Mouse (Mus musculus): Measurements from ENCODE around the gene Plcl2. TPM values are rescaled to one million over a fixed set of nuclear protein-coding genes. Genes with fewer than 3 reads are reported as not detected.
A peak's percentile ranks its signal among the peaks of the same experiment; 100 is the strongest.

Gene Plcl2
- total and polyA plus RNA-seq, 3 experiments: 23.6 to 83.7 TPM; not detected in 1

GRCm38 (mm10) chr17:50558239-50558625 lies 49.0 kb downstream of the Plcl2 start:
- no peaks in the 10 kb centered on the region for H3K27me3 ChIP-seq (ENCODE audit: control insufficient read depth in 1 of 2, insufficient read depth in 2 of 2, low read length in 2 of 2)
- peaks cover 36% of the 10 kb centered on the region for H3K79me2 ChIP-seq (ENCODE audit: control insufficient read depth, insufficient read depth, low read length, poor library complexity)
- no peak overlapping the region for H3K9ac ChIP-seq (ENCODE audit: control insufficient read depth, low read depth, low read length, poor library complexity, severe bottlenecking)
- TF ChIP-seq ETS1 (IDR thresholded peaks at IDR 0.05; ENCODE audit: low read depth, low read length): no peak
- TF ChIP-seq E2F4 (IDR thresholded peaks at IDR 0.05; ENCODE audit: borderline replicate concordance, low read depth, low read length): no peak
- TF ChIP-seq JUND (IDR thresholded peaks at IDR 0.05; ENCODE audit: low read depth, low read length): no peak
- TF ChIP-seq GABPA (IDR thresholded peaks at IDR 0.05; ENCODE audit: low read depth, low read length): no peak
- TF ChIP-seq POLR2A (IDR thresholded peaks at IDR 0.05; ENCODE audit: control insufficient read depth in 1 of 2, insufficient read depth in 1 of 2, low read depth in 1 of 2, low read length in 2 of 2, poor library complexity in 1 of 2): no peak
- no peak for TF ChIP-seq TBP (IDR thresholded peaks at IDR 0.05; ENCODE audit: low read depth, low read length)
- TF ChIP-seq UBTF (IDR thresholded peaks at IDR 0.05; ENCODE audit: borderline replicate concordance, insufficient read depth, low read depth, low read length): no peak
- no peak for TF ChIP-seq CHD2 (IDR thresholded peaks at IDR 0.05; ENCODE audit: low read length)
- TF ChIP-seq NRF1 (IDR thresholded peaks at IDR 0.05; ENCODE audit: insufficient read depth, low read depth, low read length, poor library complexity, severe bottlenecking): no peak
- no peak for TF ChIP-seq MAZ (IDR thresholded peaks at IDR 0.05; ENCODE audit: low read depth, low read length)
- TF ChIP-seq SMC3 (IDR thresholded peaks at IDR 0.05; ENCODE audit: low read depth, low read length): no peak
- TF ChIP-seq GATA1 (IDR thresholded peaks at IDR 0.05; ENCODE audit: low read depth, low read length): no peak
- no peak for TF ChIP-seq MAFK (IDR thresholded peaks at IDR 0.05; ENCODE audit: borderline replicate concordance, low read depth, low read length)
- no peak overlapping the region for H3K4me3 ChIP-seq (ENCODE audit: control insufficient read depth in 1 of 2, insufficient read depth in 1 of 2, low read depth in 2 of 2, low read length in 2 of 2)
- H3K9me3 ChIP-seq (replicated peaks; ENCODE audit: insufficient read depth, low read length): no peaks in the 10 kb centered on the region
- no peak overlapping the region for H3K27ac ChIP-seq (ENCODE audit: control insufficient read depth, low read depth, low read length)
- H3K4me1 ChIP-seq (ENCODE audit: control insufficient read depth in 1 of 2, insufficient read depth in 2 of 2, low read length in 2 of 2): peaks cover 0 to 2% of the 10 kb centered on the region in 2 experiments; a peak in 1 of 4 replicates
- peaks cover 5 to 8% of the 10 kb centered on the region in 2 experiments for H3K36me3 ChIP-seq (ENCODE audit: control insufficient read depth in 1 of 2, insufficient read depth in 2 of 2, low read length in 2 of 2)
- no peak for DNase-seq (ENCODE audit: low read depth, low spot score)

- DNase-seq (ENCODE audit: low read depth, low spot score): peak; percentile 42
- Histone ChIP-seq H3K79me2 (ENCODE audit: control insufficient read depth, insufficient read depth, low read length, poor library complexity) (peaks cover 25% of the 10 kb centered on the region; the same call in 1 of the 2 replicates), H3K9ac (ENCODE audit: control insufficient read depth, low read depth, low read length, poor library complexity, severe bottlenecking) (no peak overlapping the region), H3K4me3 (ENCODE audit: control insufficient read depth in 1 of 2, insufficient read depth in 1 of 2, low read depth in 2 of 2, low read length in 2 of 2) (no peak overlapping the region), H3K9me3 (replicated peaks; ENCODE audit: insufficient read depth, low read length) (no peaks in the 10 kb centered on the region), H3K27me3 (ENCODE audit: control insufficient read depth in 1 of 2, insufficient read depth in 2 of 2, low read length in 2 of 2) (no peaks in the 10 kb centered on the region), H3K4me1 (ENCODE audit: control insufficient read depth in 1 of 2, insufficient read depth in 2 of 2, low read length in 2 of 2) (peaks cover 6 to 10% of the 10 kb centered on the region in 2 experiments), H3K27ac (ENCODE audit: control insufficient read depth, low read depth, low read length) (no peak overlapping the region), H3K36me3 (ENCODE audit: control insufficient read depth in 1 of 2, insufficient read depth in 2 of 2, low read length in 2 of 2) (peaks cover 2 to 20% of the 10 kb centered on the region in 2 experiments; a peak in 3 of 4 replicates)
- TF ChIP-seq MYC (IDR thresholded peaks at IDR 0.05; ENCODE audit: low read depth, low read length) (no peak), EP300 (IDR thresholded peaks at IDR 0.05; ENCODE audit: low read depth in 1 of 2, low read length in 2 of 2) (no peak), MAX (IDR thresholded peaks at IDR 0.05; ENCODE audit: low read length) (no peak), TBP (IDR thresholded peaks at IDR 0.05; ENCODE audit: low read depth, low read length) (no peak), NRF1 (IDR thresholded peaks at IDR 0.05; ENCODE audit: insufficient read depth, low read depth, low read length, poor library complexity, severe bottlenecking) (no peak), TAL1 (IDR thresholded peaks at IDR 0.05; ENCODE audit: low read length) (peak; percentile 52), TCF12 (IDR thresholded peaks at IDR 0.05; ENCODE audit: low read depth, low read length) (peak; percentile 50; the same call in 1 of the 2 replicates)
Measured at GRCm38 (mm10) chr17:50565376-50566123, 56.3 kb downstream of the Plcl2 start.

Measured in MEL (cell line).